Mouse (Mus musculus) kidney, embryonic 15.5 days (tissue): Measurements from ENCODE around the gene Spata2l. TPM values are rescaled to one million over a fixed set of nuclear protein-coding genes. Genes with fewer than 3 reads are reported as not detected.

Experiments used
- ATAC-seq: fragments of 200-750 bp; cut with Nextera tagmentation; replicated peaks from 2 replicates; pipeline ENCODE4 v1.8.0; 2017; ENCODE audit warnings: moderate TSS enrichment; ENCODE audit not compliant: low FRiP score
- H3K27ac ChIP-seq: fragments of 300-500 bp; sonication (generic); 2 replicates; pipeline ENCODE4 v1.5.1; 2015; ENCODE audit warnings: mild to moderate bottlenecking, inconsistent platforms
- H3K27me3 ChIP-seq: fragments of 300-500 bp; sonication (generic); 2 replicates; pipeline ENCODE4 v1.6.1; 2015; ENCODE audit warnings: inconsistent platforms
- H3K36me3 ChIP-seq: fragments of 300-500 bp; sonication (generic); 2 replicates; pipeline ENCODE4 v1.6.1; 2015; ENCODE audit warnings: inconsistent platforms
- H3K4me1 ChIP-seq: fragments of 300-500 bp; sonication (generic); 2 replicates; pipeline ENCODE4 v1.6.1; 2015; ENCODE audit warnings: inconsistent platforms
- H3K4me2 ChIP-seq: fragments of 300-500 bp; sonication (generic); 2 replicates; pipeline ENCODE4 v1.6.1; 2015; ENCODE audit warnings: moderate library complexity, mild to moderate bottlenecking, inconsistent platforms
- H3K4me3 ChIP-seq: fragments of 300-500 bp; sonication (generic); replicated peaks from 2 replicates; pipeline ENCODE4 v1.5.1; 2015; ENCODE audit warnings: mild to moderate bottlenecking, inconsistent platforms
- H3K9ac ChIP-seq: fragments of 300-500 bp; sonication (generic); 2 replicates; pipeline ENCODE4 v1.6.1; 2015; ENCODE audit warnings: mild to moderate bottlenecking, inconsistent platforms
- H3K9me3 ChIP-seq: fragments of 300-500 bp; sonication (generic); replicated peaks from 2 replicates; pipeline ENCODE4 v1.6.1; 2016; ENCODE audit warnings: inconsistent platforms
- WGBS: fragments of 180-500 bp; shearing (Covaris S2); methylation state at CpG from one replicate; pipeline ENCODE4 v1.1.7; 2015; ENCODE audit warnings: mixed read lengths; 5-methylcytosine and 5-hydroxymethylcytosine counted together
- polyA plus RNA-seq: library from polyadenylated mRNA; unstranded; fragments of >200 nt; fragmentation: Nextera tagmentation; extraction: Ambion mirVana; gene quantifications from 2 replicates; pipeline ENCODE4 v1.2.1, GENCODE M21; 2015

Gene Spata2l
- polyA plus RNA-seq, 1 experiment from 2014 or later, result 5.7 TPM

GRCm38 (mm10) chr8:123188841-123189240, 47.2 kb downstream of the Spata2l start:
- Histone ChIP-seq H3K4me1 (peaks cover 33% of the 10 kb centered on the region), H3K9ac (no peak overlapping the region), H3K27ac (no peak overlapping the region), H3K9me3 (no peaks in the 10 kb centered on the region), H3K36me3 (no peaks in the 10 kb centered on the region), H3K4me3 (no peak overlapping the region), H3K27me3 (no peaks in the 10 kb centered on the region; the same call in 1 of the 2 replicates), H3K4me2 (no peak overlapping the region)
- no peak for ATAC-seq
- 66% methylated on average over 7 of the region's 7 CpGs for WGBS

- 66% methylated on average over 2 of the region's 2 CpGs for WGBS
These were observed 48.0 kb downstream of the Spata2l start for GRCm38 (mm10) chr8:123188006-123188405.

GRCm38 (mm10) chr8:123185566-123186409, 50.2 kb downstream of the Spata2l start, which contains the start of gene Dpep1:
Dpep1 (plus strand) TSS chr8:123186242.
- H3K4me1 ChIP-seq, result peaks cover 27% of the 10 kb centered on the region
- no peak within 1 kb of the TSS for H3K4me3 ChIP-seq
- ATAC-seq, result peak; percentile 23
- no peaks in the 10 kb centered on the region; the same call in 1 of the 2 replicates for H3K27me3 ChIP-seq
- no peaks in the 10 kb centered on the region for H3K36me3 ChIP-seq
- H3K4me2 ChIP-seq, result peak within 1 kb of the TSS; percentile 8; the same call in 1 of the 2 replicates
- H3K9me3 ChIP-seq, result no peaks in the 10 kb centered on the region
- H3K9ac ChIP-seq, result no peak within 1 kb of the TSS
- H3K27ac ChIP-seq, result peak within 1 kb of the TSS; percentile 67
- WGBS, result 15% methylated on average over 19 of the region's 19 CpGs

More at GRCm38 (mm10) chr8:123188006-123188405, 48.0 kb downstream of the Spata2l start:
- no peaks in the 10 kb centered on the region for H3K9me3 ChIP-seq
- no peak for ATAC-seq
- peaks cover 33% of the 10 kb centered on the region for H3K4me1 ChIP-seq
- H3K4me2 ChIP-seq, result no peak overlapping the region
- H3K36me3 ChIP-seq, result no peaks in the 10 kb centered on the region
- no peak overlapping the region for H3K27ac ChIP-seq
- H3K27me3 ChIP-seq, result no peaks in the 10 kb centered on the region; the same call in 1 of the 2 replicates
- no peak overlapping the region for H3K9ac ChIP-seq
- H3K4me3 ChIP-seq, result no peak overlapping the region

GRCm38 (mm10) chr8:123181391-123181790, 54.6 kb downstream of the Spata2l start:
- Histone ChIP-seq H3K27me3 (no peaks in the 10 kb centered on the region), H3K4me2 (no peak overlapping the region), H3K9ac (no peak overlapping the region), H3K4me1 (peaks cover 16% of the 10 kb centered on the region), H3K9me3 (peaks cover 9% of the 10 kb centered on the region; the same call in 1 of the 2 replicates), H3K4me3 (no peak overlapping the region), H3K36me3 (no peaks in the 10 kb centered on the region), H3K27ac (no peak overlapping the region)
- no peak for ATAC-seq
- 64% methylated on average over 3 of the region's 3 CpGs for WGBS

Other genes starting within 250 kb of the Spata2l start
- gene Ankrd11, start 194.0 kb downstream of the Spata2l start, polyA plus RNA-seq, result 33.5 and 38.0 TPM in 2 replicates
- gene Spg7, start 173.3 kb downstream of the Spata2l start, polyA plus RNA-seq, result 48.9 and 52.5 TPM in 2 replicates
- gene Rpl13, start 133.9 kb downstream of the Spata2l start, polyA plus RNA-seq, result 1,386 and 1,404 TPM in 2 replicates
- gene Cpne7, start 118.9 kb downstream of the Spata2l start, polyA plus RNA-seq, result 0.63 and 1.0 TPM in 2 replicates
- 9.5 and 12.7 TPM in 2 replicates for gene Sult5a1, start 77.9 kb downstream of the Spata2l start, polyA plus RNA-seq
- 4.4 and 5.5 TPM in 2 replicates for gene Dpep1, start 50.0 kb downstream of the Spata2l start, polyA plus RNA-seq
- 118 and 126 TPM in 2 replicates for gene Chmp1a, start 23.5 kb downstream of the Spata2l start, polyA plus RNA-seq
- gene Spata33, start 23.4 kb downstream of the Spata2l start, polyA plus RNA-seq, result 4.2 and 5.5 TPM in 2 replicates
- 33.7 and 34.7 TPM in 2 replicates for gene Cdk10, start 11.4 kb downstream of the Spata2l start, polyA plus RNA-seq
- gene Zfp276, start 18.0 kb upstream of the Spata2l start, polyA plus RNA-seq, result 21.2 and 22.7 TPM in 2 replicates
- 22.2 and 25.0 TPM in 2 replicates for gene Vps9d1, start 18.1 kb upstream of the Spata2l start, polyA plus RNA-seq
- gene Fanca, start 82.3 kb upstream of the Spata2l start, polyA plus RNA-seq, result 38.2 and 45.2 TPM in 2 replicates
- gene Spire2, start 96.5 kb upstream of the Spata2l start, polyA plus RNA-seq, result 4.7 and 5.0 TPM in 2 replicates
- 157 and 175 TPM in 2 replicates for gene Tcf25, start 137.5 kb upstream of the Spata2l start, polyA plus RNA-seq
- not detected in 2 replicates for gene Mc1r, start 170.9 kb upstream of the Spata2l start, polyA plus RNA-seq
- gene Tubb3, start 175.2 kb upstream of the Spata2l start, polyA plus RNA-seq, result 8.0 and 22.0 TPM in 2 replicates
- 34.4 and 39.8 TPM in 2 replicates for gene Def8, start 187.3 kb upstream of the Spata2l start, polyA plus RNA-seq
- 54.3 and 66.8 TPM in 2 replicates for gene Afg3l1, start 241.7 kb upstream of the Spata2l start, polyA plus RNA-seq